In genomic region chrX:166351790-166352189, GRCm38 (mm10) we compare ENCODE assay signal across 10 mouse cellular contexts.
DNase-seq lines count a peak whose midpoint lies in the region; ATAC-seq and TF ChIP-seq lines count a peak whose summit lies in the region.
"Had no signal": no experiment of that assay in that cellular context is flagged by ENCODE, and none has a peak within 500 bp of the region (broad histone marks: within the 10 kb centered on the region; RNA-seq: fewer than 3 reads in every experiment).

No protein-coding gene starts in this region.

- no peaks in the 10 kb centered on the region for H3K36me3 ChIP-seq in kidney, embryonic 15.5 days
- no peaks in the 10 kb centered on the region for H3K36me3 ChIP-seq in limb, embryonic 14.5 days (ENCODE audit: control insufficient read depth, insufficient read depth, low read length)
- H3K36me3 ChIP-seq in stomach, postnatal 0 days (ENCODE audit: control insufficient read depth, insufficient read depth, low read length), result no peaks in the 10 kb centered on the region
- H3K36me3 ChIP-seq: embryonic facial prominence, embryonic 12.5 days; neural tube, embryonic 12.5 days had no signal

- no peak overlapping the region for H3K9ac ChIP-seq in kidney, embryonic 15.5 days
- no peak overlapping the region for H3K9ac ChIP-seq in limb, embryonic 14.5 days (ENCODE audit: low read depth, low read length, severe bottlenecking)
- no peak overlapping the region for H3K9ac ChIP-seq in stomach, postnatal 0 days (ENCODE audit: low read length)
- H3K9ac ChIP-seq: embryonic facial prominence, embryonic 12.5 days; neural tube, embryonic 12.5 days had no signal

- CTCF ChIA-PET in Patski (lab: Charles Lee), result interaction anchor here (0.7 to 2.5 kb wide), 7 partner anchors 14 to 878 kb away, joined by 3 to 9 read pairs (median 3); no protein-coding TSS in a partner anchor

- no peak overlapping the region for H3K27ac ChIP-seq in kidney, embryonic 15.5 days
- no peak overlapping the region for H3K27ac ChIP-seq in limb, embryonic 14.5 days (replicated peaks; ENCODE audit: low read depth, low read length)
- H3K27ac ChIP-seq in stomach, postnatal 0 days (replicated peaks), result no peak overlapping the region
- H3K27ac ChIP-seq: embryonic facial prominence, embryonic 12.5 days; neural tube, embryonic 12.5 days had no signal

- H3K9me3 ChIP-seq in kidney, embryonic 15.5 days (replicated peaks), result no peaks in the 10 kb centered on the region
- no peaks in the 10 kb centered on the region for H3K9me3 ChIP-seq in limb, embryonic 14.5 days (ENCODE audit: control insufficient read depth, low read length)
- no peaks in the 10 kb centered on the region for H3K9me3 ChIP-seq in stomach, postnatal 0 days (ENCODE audit: control insufficient read depth, low read length)
- H3K9me3 ChIP-seq: embryonic facial prominence, embryonic 12.5 days; neural tube, embryonic 12.5 days had no signal

- TF ChIP-seq CTCF in Patski (IDR thresholded peaks at IDR 0.05), result peak; percentile 84
- peak; percentile 80 for TF ChIP-seq CTCF in stomach, postnatal 0 days (IDR thresholded peaks at IDR 0.05; ENCODE audit: low read depth)

- 23% methylated on average over 6 of the region's 6 CpGs for WGBS in kidney, embryonic 15.5 days
- WGBS in limb, embryonic 14.5 days, result 25% methylated on average over 6 of the region's 6 CpGs
- 24% methylated on average over 6 of the region's 6 CpGs for WGBS in stomach, postnatal 0 days

- peak; percentile 10 for DNase-seq in 3134 (ENCODE audit: extremely low read depth, insufficient read length, low spot score)
- no peak for DNase-seq in Patski (ENCODE audit: low read depth, low spot score)
- peak; percentile 81 to 84 for DNase-seq in cerebellum, postnatal 10 days
- peak; percentile 3 to 25 for DNase-seq in gastrocnemius, adult 8-10 months (ENCODE audit: low spot score in 2 of 2)
- peak; percentile 38 for DNase-seq in limb, embryonic 14.5 days (ENCODE audit: low spot score)
- peak; percentile 62 for DNase-seq in stomach, postnatal 0 days (ENCODE audit: low spot score)

- no peak overlapping the region for H3K4me3 ChIP-seq in kidney, embryonic 15.5 days (replicated peaks)
- H3K4me3 ChIP-seq in limb, embryonic 14.5 days (replicated peaks; ENCODE audit: low read length), result no peak overlapping the region
- H3K4me3 ChIP-seq in stomach, postnatal 0 days (ENCODE audit: low read depth, low read length), result no peak overlapping the region
- H3K4me3 ChIP-seq: embryonic facial prominence, embryonic 12.5 days; neural tube, embryonic 12.5 days had no signal

- no peaks in the 10 kb centered on the region for H3K4me1 ChIP-seq in kidney, embryonic 15.5 days
- no peaks in the 10 kb centered on the region for H3K4me1 ChIP-seq in limb, embryonic 14.5 days (ENCODE audit: control insufficient read depth, insufficient read depth, low read length)
- H3K4me1 ChIP-seq in stomach, postnatal 0 days (replicated peaks; ENCODE audit: control insufficient read depth, insufficient read depth), result no peaks in the 10 kb centered on the region
- H3K4me1 ChIP-seq: embryonic facial prominence, embryonic 12.5 days; neural tube, embryonic 12.5 days had no signal

- H3K4me2 ChIP-seq in kidney, embryonic 15.5 days, result no peak overlapping the region
- H3K4me2 ChIP-seq in limb, embryonic 14.5 days (replicated peaks; ENCODE audit: low read depth, low read length, severe bottlenecking), result no peak overlapping the region
- no peak overlapping the region for H3K4me2 ChIP-seq in stomach, postnatal 0 days (replicated peaks; ENCODE audit: low read depth)
- H3K4me2 ChIP-seq: embryonic facial prominence, embryonic 12.5 days; neural tube, embryonic 12.5 days had no signal

- ATAC-seq in Patski, result peak; percentile 44
- peak; percentile 74; the same call in 1 of the 2 replicates for ATAC-seq in kidney, embryonic 15.5 days (replicated peaks; ENCODE audit: low FRiP score)
- ATAC-seq in limb, embryonic 14.5 days (ENCODE audit: low FRiP score, low read depth), result no peak
- ATAC-seq in monocyte, adult 5-6 weeks (replicated peaks; ENCODE audit: insufficient number of reproducible peaks, low FRiP score, low TSS enrichment, poor library complexity, severe bottlenecking), result 0 out of 2 replicates have a peak, but pooled peaks have one; percentile 50
- ATAC-seq in stomach, postnatal 0 days (ENCODE audit: low FRiP score, low TSS enrichment), result no peak

- peaks cover 5% of the 10 kb centered on the region for H3K27me3 ChIP-seq in Patski
- H3K27me3 ChIP-seq in kidney, embryonic 15.5 days, result peaks cover 34% of the 10 kb centered on the region; the same call in 1 of the 2 replicates
- no peaks in the 10 kb centered on the region for H3K27me3 ChIP-seq in limb, embryonic 14.5 days (ENCODE audit: control insufficient read depth, insufficient read depth, low read length)
- no peaks in the 10 kb centered on the region for H3K27me3 ChIP-seq in stomach, postnatal 0 days (ENCODE audit: control insufficient read depth, insufficient read depth, low read length)
- H3K27me3 ChIP-seq: neural tube, embryonic 12.5 days had no signal

- in situ Hi-C loops in Patski (cut with MboI; ENCODE audit: low pct_unique_long_range_greater_than_20kb), result loop anchor here (25.0 kb wide), 1 partner anchor 1814 kb away; no protein-coding TSS in a partner anchor

- no peak for TF ChIP-seq POLR2A in limb, embryonic 14.5 days (IDR thresholded peaks at IDR 0.05; ENCODE audit: borderline replicate concordance, extremely low read depth, insufficient read depth, insufficient read length)

- TF ChIP-seq EP300 in stomach, postnatal 0 days (optimal IDR thresholded peaks at IDR 0.05), result no peak

- POLR2A ChIA-PET in Patski (lab: Charles Lee), result no interaction called here

Comparison
In these comparisons a context has a peak if more than half of its experiments do, and no peak if none do; other contexts are left out.
1. ATAC-seq: peak in Patski (single experiment), kidney, embryonic 15.5 days (single experiment) and monocyte, adult 5-6 weeks (single experiment); none in limb, embryonic 14.5 days (single experiment) and stomach, postnatal 0 days (single experiment).